Mouse (Mus musculus): ENCODE measurements at regions not wholly inside any gene's neighbourhood (a gene's known extent, or its start where the extent isn't known, plus 50 kb on each side); places are given as distances from the start of the nearest gene placed in this dataset.

DNA sequence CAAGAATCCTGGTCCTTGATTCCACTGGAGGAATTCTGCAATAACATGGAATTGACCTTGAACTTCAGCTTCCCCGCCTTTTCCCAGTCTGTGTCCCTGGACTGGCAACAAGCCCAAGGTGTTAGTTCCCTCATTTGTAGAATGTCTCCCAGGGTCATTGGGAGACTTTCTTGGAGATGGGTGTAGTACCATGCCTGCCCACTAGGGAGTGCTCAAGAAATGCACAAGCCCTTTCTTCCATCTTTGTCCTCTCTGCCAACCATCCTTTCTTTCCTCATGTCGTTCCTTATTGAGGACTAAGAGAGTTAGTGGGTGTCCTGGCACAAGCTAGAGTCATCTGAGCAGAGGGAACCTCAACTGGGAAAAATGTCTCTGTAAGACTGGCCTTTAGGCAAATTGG lies 285.9 kb upstream of the 4930535I16Rik start:
- TF ChIP-seq BHLHE40 (IDR thresholded peaks at IDR 0.05; ENCODE audit: borderline replicate concordance, low read depth, low read length), result no peak
- peak; percentile 9 to 50 (median 28); a peak in 4 of 6 replicates for TF ChIP-seq CTCF (IDR thresholded peaks at IDR 0.05 in 2 of 3, conservative IDR thresholded peaks at IDR 0.05 in 1 of 3; ENCODE audit: control insufficient read depth in 1 of 3, insufficient read depth in 1 of 3, low read depth in 2 of 3, low read length in 3 of 3, poor library complexity in 1 of 3, severe bottlenecking in 1 of 3)
- TF ChIP-seq JUND (IDR thresholded peaks at IDR 0.05; ENCODE audit: low read depth, low read length), result no peak
- TF ChIP-seq UBTF (IDR thresholded peaks at IDR 0.05; ENCODE audit: borderline replicate concordance, insufficient read depth, low read depth, low read length), result no peak
- no peak for TF ChIP-seq POLR2A (IDR thresholded peaks at IDR 0.05; ENCODE audit: control insufficient read depth in 1 of 2, insufficient read depth in 1 of 2, low read depth in 1 of 2, low read length in 2 of 2, poor library complexity in 1 of 2)
- no peak for TF ChIP-seq ELF1 (IDR thresholded peaks at IDR 0.05; ENCODE audit: low read depth, low read length)
- no peak for TF ChIP-seq GABPA (IDR thresholded peaks at IDR 0.05; ENCODE audit: low read depth, low read length)
- TF ChIP-seq ZC3H11A (IDR thresholded peaks at IDR 0.05; ENCODE audit: low read depth, low read length), result no peak
- TF ChIP-seq POLR2AphosphoS5 (IDR thresholded peaks at IDR 0.05; ENCODE audit: borderline replicate concordance, low read depth, low read length), result no peak
- TF ChIP-seq MAX (IDR thresholded peaks at IDR 0.05; ENCODE audit: low read length), result no peak
- no peak for TF ChIP-seq CHD1 (IDR thresholded peaks at IDR 0.05; ENCODE audit: low read depth, low read length)
- no peak for TF ChIP-seq ETS1 (IDR thresholded peaks at IDR 0.05; ENCODE audit: low read depth, low read length)
- TF ChIP-seq ZKSCAN1 (IDR thresholded peaks at IDR 0.05; ENCODE audit: low read depth, low read length), result no peak
- no peak for TF ChIP-seq USF1 (IDR thresholded peaks at IDR 0.05; ENCODE audit: low read depth, low read length)
